Mouse (Mus musculus): ENCODE results near the gene Nrxn2. TPM values are rescaled to one million over a fixed set of nuclear protein-coding genes. Genes with fewer than 3 reads are reported as not detected.

Nrxn2 gene
- polyA plus RNA-seq, 1 experiment, result 0.09 TPM

DNA sequence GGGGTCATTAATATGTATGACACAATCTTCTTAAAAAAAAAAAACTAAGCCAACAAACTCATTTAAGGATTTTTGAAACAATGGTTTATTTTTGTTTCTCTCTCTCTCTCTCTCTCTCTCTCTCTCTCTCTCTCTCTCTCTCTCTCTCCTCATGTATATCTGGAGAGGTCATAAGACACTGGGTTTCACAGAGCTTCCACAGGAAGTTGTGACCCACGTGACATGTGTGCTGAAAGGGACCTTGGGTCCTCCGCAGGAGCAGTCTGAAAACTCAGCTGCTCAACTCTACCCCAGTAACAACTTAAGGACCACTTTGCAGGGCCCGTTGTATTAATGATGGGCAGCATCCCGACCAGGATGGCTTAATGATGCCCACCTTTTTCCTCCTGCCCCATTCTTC lies 132.7 kb downstream of the Nrxn2 start:
- Histone ChIP-seq H3K79me2 (ENCODE audit: control insufficient read depth, insufficient read depth) (no peaks in the 10 kb centered on the region), H3K79me3 (ENCODE audit: low read depth) (no peaks in the 10 kb centered on the region), H3K4me3 (ENCODE audit: insufficient read depth, poor library complexity, severe bottlenecking) (no peak overlapping the region), H3ac (ENCODE audit: control insufficient read depth, insufficient read length, low read depth) (no peak overlapping the region), H3K27me3 (ENCODE audit: control insufficient read depth, insufficient read depth, insufficient read length) (peaks cover 17% of the 10 kb centered on the region), H3K36me3 (ENCODE audit: control insufficient read depth, insufficient read depth) (no peaks in the 10 kb centered on the region)
- no peak for TF ChIP-seq MAX (IDR thresholded peaks at IDR 0.05)
- no peak for TF ChIP-seq FOSL1 (IDR thresholded peaks at IDR 0.05; ENCODE audit: insufficient read depth, low read length, poor library complexity, severe bottlenecking)
- no peak for TF ChIP-seq CEBPB (IDR thresholded peaks at IDR 0.05; ENCODE audit: low read depth)
- TF ChIP-seq MYOG (IDR thresholded peaks at IDR 0.05; ENCODE audit: control insufficient read depth, extremely low read depth, insufficient read length), result no peak
- TF ChIP-seq MYOD1 (IDR thresholded peaks at IDR 0.05; ENCODE audit: control insufficient read depth, insufficient read length, low read depth), result no peak
- no peak for TF ChIP-seq CTCF (IDR thresholded peaks at IDR 0.05; ENCODE audit: control insufficient read depth, insufficient read depth, insufficient read length)
- TF ChIP-seq USF1 (IDR thresholded peaks at IDR 0.05; ENCODE audit: low read depth), result no peak

DNA sequence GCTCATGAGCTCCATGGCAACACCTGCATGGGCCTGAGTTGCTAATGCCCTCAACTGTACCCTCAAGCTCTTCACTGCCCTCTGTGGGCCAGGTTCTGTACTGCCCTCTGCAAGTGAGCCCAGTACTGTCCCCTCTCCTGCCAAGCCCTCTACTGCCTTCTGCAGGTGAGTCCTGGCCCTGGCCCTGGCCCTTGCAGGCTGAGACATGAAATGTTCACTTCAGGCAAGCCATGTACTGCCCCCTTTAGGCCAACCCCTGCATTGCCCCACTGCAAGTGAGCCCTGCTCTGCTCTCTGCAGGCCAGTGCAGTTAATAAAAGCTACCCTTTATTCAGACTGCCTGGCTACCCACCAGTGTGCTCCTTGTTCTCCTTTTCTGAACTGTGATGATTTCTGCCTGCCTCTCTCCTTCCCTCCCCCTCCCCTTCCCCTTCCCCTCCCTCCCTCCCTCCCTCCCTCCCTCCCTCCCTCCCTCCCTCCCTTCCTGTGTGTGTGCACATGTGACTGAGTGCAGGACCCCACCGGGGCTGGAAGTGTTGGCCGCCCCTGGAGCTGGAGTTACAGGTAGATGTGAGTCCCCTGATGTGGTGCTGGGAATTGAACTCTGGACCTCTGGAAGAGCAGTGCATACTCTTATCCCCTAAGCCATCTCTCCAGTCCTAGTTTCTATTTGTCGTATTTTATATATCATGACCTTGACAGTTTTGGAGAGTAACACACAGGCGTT lies 133.9 kb downstream of the Nrxn2 start:
- H3K79me3 ChIP-seq (ENCODE audit: low read depth), result no peaks in the 10 kb centered on the region
- no peaks in the 10 kb centered on the region for H3K79me2 ChIP-seq (ENCODE audit: control insufficient read depth, insufficient read depth)
- peaks cover 17% of the 10 kb centered on the region for H3K27me3 ChIP-seq (ENCODE audit: control insufficient read depth, insufficient read depth, insufficient read length)
- no peak overlapping the region for H3ac ChIP-seq (ENCODE audit: control insufficient read depth, insufficient read length, low read depth)
- no peak overlapping the region for H3K4me3 ChIP-seq (ENCODE audit: insufficient read depth, poor library complexity, severe bottlenecking)
- no peaks in the 10 kb centered on the region for H3K36me3 ChIP-seq (ENCODE audit: control insufficient read depth, insufficient read depth)
- no peak for TF ChIP-seq MAX (IDR thresholded peaks at IDR 0.05)
- peak; percentile 28 for TF ChIP-seq CTCF (IDR thresholded peaks at IDR 0.05; ENCODE audit: control insufficient read depth, insufficient read depth, insufficient read length)

DNA sequence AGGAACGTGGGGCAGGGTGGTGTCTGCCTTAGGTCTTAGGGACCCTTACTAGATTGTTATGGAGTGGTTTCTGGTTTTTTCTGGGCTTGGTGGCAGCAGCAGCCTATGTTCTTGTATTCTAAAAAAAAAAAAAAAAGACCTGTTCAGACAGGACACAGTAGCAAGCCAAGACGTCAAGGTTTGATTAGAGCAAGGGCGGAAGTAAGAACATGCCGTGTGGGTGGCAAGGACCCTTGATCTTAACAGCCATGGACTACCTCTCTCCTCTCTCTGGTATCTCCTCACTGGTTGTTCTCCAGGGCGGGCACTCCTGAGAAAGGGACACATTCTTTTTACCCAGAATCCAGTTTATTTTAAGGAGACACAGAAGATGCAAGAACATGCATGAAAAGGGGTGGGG lies 134.6 kb downstream of the Nrxn2 start:
- TF ChIP-seq CEBPB (IDR thresholded peaks at IDR 0.05; ENCODE audit: low read depth) (no peak), MAX (IDR thresholded peaks at IDR 0.05) (no peak), FOSL1 (IDR thresholded peaks at IDR 0.05; ENCODE audit: insufficient read depth, low read length, poor library complexity, severe bottlenecking) (no peak), MYOD1 (IDR thresholded peaks at IDR 0.05; ENCODE audit: control insufficient read depth, insufficient read length, low read depth) (no peak), CTCF (IDR thresholded peaks at IDR 0.05; ENCODE audit: control insufficient read depth, insufficient read depth, insufficient read length) (no peak), MYOG (IDR thresholded peaks at IDR 0.05; ENCODE audit: control insufficient read depth, extremely low read depth, insufficient read length) (no peak), USF1 (IDR thresholded peaks at IDR 0.05; ENCODE audit: low read depth) (no peak)
- peaks cover 17% of the 10 kb centered on the region for H3K27me3 ChIP-seq (ENCODE audit: control insufficient read depth, insufficient read depth, insufficient read length)
- H3K79me2 ChIP-seq (ENCODE audit: control insufficient read depth, insufficient read depth), result no peaks in the 10 kb centered on the region
- no peaks in the 10 kb centered on the region for H3K36me3 ChIP-seq (ENCODE audit: control insufficient read depth, insufficient read depth)
- no peaks in the 10 kb centered on the region for H3K79me3 ChIP-seq (ENCODE audit: low read depth)
- H3K4me3 ChIP-seq (ENCODE audit: insufficient read depth, poor library complexity, severe bottlenecking), result no peak overlapping the region
- H3ac ChIP-seq (ENCODE audit: control insufficient read depth, insufficient read length, low read depth), result no peak overlapping the region

DNA sequence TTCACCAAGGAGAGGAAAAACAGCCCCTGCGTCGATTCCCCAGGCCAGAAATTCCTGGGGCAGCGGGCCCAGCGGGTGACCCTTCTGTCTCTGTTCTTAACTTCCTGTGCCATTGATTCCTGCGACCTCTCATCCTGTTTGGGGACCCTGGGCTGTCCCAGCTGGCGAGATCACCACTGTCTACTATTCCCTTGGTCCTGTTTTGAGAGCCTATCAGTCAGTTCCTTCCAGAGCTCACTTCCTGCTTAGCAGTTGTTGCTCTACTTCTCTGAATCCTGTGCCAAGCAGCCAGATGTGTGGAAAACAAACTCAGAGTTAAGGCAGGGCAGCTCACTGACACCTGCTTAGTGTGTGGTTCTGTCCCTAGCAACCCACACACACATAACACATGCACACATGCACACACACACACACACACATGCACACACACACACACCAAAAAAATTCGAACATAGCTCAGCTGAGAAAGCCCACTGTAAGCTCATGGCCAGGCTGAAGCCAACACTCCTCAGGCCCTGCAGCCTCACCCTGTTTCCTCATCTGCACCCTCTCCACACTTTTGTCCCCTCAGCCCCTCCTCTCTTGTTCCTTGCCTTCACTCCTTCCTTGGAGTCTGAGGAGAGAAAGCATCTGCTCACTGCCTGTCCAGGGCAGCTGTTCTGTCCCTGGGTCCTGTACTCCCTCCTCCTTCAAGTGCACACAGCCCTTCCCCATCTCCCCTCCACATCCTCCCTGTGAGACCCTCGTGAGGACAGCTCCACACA lies 135.5 kb downstream of the Nrxn2 start:
- no peaks in the 10 kb centered on the region for H3K36me3 ChIP-seq (ENCODE audit: control insufficient read depth, insufficient read depth)
- H3K79me2 ChIP-seq (ENCODE audit: control insufficient read depth, insufficient read depth), result no peaks in the 10 kb centered on the region
- TF ChIP-seq CEBPB (IDR thresholded peaks at IDR 0.05; ENCODE audit: low read depth) (no peak), CTCF (IDR thresholded peaks at IDR 0.05; ENCODE audit: control insufficient read depth, insufficient read depth, insufficient read length) (no peak), FOSL1 (IDR thresholded peaks at IDR 0.05; ENCODE audit: insufficient read depth, low read length, poor library complexity, severe bottlenecking) (no peak)
- no peak overlapping the region for H3ac ChIP-seq (ENCODE audit: control insufficient read depth, insufficient read length, low read depth)
- H3K4me3 ChIP-seq (ENCODE audit: insufficient read depth, poor library complexity, severe bottlenecking), result no peak overlapping the region
- no peaks in the 10 kb centered on the region for H3K79me3 ChIP-seq (ENCODE audit: low read depth)
- peaks cover 17% of the 10 kb centered on the region for H3K27me3 ChIP-seq (ENCODE audit: control insufficient read depth, insufficient read depth, insufficient read length)

DNA sequence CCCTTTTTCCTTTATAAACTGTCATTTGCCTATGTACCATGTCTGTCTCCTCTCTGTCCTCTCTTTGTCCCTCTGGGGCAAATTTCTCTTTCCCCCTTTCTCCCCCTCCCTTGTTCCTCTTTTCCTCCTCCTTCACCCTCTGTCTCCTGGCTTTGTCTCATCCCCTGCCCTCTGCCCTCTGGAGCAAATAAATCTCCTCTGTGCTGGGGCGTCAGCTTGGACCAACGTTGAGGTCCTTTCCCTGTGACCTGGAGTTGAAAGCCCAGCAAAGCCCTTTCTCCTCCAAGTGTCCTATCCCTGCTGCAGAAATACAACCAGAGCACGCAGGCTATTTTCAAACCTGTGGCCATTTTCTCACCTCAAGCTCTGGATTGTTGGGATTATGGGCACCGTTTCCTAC lies 141.0 kb downstream of the Nrxn2 start:
- no peaks in the 10 kb centered on the region for H3K36me3 ChIP-seq (ENCODE audit: control insufficient read depth, insufficient read depth)
- TF ChIP-seq FOSL1 (IDR thresholded peaks at IDR 0.05; ENCODE audit: insufficient read depth, low read length, poor library complexity, severe bottlenecking) (no peak), USF1 (IDR thresholded peaks at IDR 0.05; ENCODE audit: low read depth) (no peak), CTCF (IDR thresholded peaks at IDR 0.05; ENCODE audit: control insufficient read depth, insufficient read depth, insufficient read length) (no peak), CEBPB (IDR thresholded peaks at IDR 0.05; ENCODE audit: low read depth) (no peak), MYOG (IDR thresholded peaks at IDR 0.05; ENCODE audit: control insufficient read depth, extremely low read depth, insufficient read length) (no peak), MYOD1 (IDR thresholded peaks at IDR 0.05; ENCODE audit: control insufficient read depth, insufficient read length, low read depth) (no peak), MAX (IDR thresholded peaks at IDR 0.05) (no peak)
- H3K4me3 ChIP-seq (ENCODE audit: insufficient read depth, poor library complexity, severe bottlenecking), result no peak overlapping the region
- no peaks in the 10 kb centered on the region for H3K79me2 ChIP-seq (ENCODE audit: control insufficient read depth, insufficient read depth)
- H3ac ChIP-seq (ENCODE audit: control insufficient read depth, insufficient read length, low read depth), result no peak overlapping the region
- H3K27me3 ChIP-seq (ENCODE audit: control insufficient read depth, insufficient read depth, insufficient read length), result peaks cover 21% of the 10 kb centered on the region
- no peaks in the 10 kb centered on the region for H3K79me3 ChIP-seq (ENCODE audit: low read depth)
